Mouse (Mus musculus): Measurements from ENCODE around the gene Spdya.
"Not testable (repeated sequence)": the region's sequence is repeated elsewhere in the genome, so short reads cannot be mapped to it uniquely, and the experiment has no call there.

Gene Spdya

DNA sequence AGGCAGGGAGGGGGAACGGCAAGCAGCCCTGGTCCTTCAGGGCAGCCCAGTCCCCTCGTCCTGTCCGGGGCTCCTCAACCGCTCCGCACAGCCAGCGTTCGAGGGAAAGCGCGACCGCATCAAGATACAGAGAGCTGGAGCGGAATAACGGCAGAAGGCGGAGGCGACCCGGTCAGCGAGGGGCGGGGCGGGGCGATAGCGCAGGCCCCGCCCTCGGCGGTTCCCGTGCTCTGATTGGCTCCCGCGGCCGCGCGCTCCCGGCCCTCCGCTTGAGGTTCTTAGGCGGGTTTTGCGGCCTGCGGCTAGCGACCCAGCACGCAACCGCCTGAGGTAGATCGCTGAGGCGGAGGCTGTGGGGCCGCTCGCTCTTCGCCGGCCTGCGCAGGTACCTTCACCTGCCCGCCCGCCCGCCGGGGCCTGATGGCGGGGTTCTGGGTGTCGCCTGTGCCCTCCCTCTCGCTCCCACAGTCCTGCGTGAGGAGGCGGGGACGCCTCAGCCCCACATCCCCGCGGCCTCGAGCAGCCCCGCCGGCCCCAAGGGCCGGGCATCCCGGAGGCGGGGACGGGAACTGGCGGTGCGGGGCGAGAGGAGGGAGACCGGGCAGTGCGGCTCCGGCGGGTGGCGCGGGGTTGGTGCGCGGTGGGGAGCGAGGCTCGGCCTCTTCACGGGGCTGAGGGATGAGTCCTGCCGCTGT is at the start of gene Spdya:
Spdya (plus strand) TSS at position 305 of the 695 bp plus-strand sequence.
- DNase-seq = peak; percentile 86

DNA sequence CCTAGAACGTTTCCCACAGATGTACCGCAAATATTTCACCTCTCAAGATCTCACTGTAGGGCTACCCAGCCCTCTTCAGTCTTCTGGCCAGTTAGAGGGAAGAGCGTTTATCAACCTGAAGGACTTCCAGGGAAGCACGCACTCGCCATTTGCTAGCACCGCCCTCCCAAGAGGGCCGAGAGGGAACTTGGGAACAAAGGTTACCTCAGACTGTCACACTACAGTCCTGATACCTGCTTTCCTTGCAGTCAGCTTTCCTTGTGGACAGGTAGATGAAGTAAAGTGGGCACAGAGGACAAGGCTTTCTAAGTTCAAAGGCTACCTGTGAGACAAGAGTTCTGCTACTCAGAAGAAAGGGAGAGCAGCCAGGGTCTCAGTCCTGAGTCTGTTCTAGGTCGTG is 45.0 kb upstream of the Spdya start:
- no peak for DNase-seq

DNA sequence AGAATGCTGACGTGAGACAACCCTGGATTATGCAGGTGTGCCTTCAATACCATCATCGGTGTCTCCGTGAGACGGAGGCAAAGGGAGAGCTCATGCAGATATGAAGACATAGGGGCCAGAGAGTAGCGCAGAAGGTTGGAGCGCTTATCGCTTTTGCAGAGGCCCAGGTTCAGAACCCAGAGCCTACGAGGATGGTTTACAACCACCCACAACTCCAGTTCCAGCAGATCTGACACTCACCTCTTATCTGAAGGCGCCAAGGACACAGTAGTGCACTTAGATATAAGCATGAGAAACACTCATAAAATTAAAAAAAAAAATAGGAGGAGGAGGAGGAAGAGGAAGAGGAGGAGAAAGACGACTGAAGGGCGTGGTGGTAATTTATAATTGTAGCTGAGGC is 41.6 kb upstream of the Spdya start:
- DNase-seq = no peak

DNA sequence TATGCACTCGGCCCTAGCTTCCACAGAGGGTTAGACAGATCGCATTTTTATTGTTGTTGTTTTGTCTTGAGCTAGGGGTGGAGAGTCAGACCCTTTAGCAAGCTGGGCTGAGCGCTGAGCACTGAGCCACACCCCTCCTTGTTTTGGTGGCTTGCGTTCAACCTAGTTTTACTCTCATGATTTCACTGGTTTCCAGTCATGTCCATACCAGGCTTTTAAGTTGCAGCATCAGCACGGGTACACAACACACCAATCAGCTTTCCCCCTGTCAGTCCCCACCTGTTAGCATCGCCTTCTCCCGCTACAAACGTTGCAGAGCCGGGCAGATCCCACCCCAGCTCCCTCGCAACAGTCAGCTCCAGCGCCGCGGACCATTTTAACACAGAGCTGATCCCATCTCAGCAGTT is 25.6 kb upstream of the Spdya start:
- no peak for DNase-seq

DNA sequence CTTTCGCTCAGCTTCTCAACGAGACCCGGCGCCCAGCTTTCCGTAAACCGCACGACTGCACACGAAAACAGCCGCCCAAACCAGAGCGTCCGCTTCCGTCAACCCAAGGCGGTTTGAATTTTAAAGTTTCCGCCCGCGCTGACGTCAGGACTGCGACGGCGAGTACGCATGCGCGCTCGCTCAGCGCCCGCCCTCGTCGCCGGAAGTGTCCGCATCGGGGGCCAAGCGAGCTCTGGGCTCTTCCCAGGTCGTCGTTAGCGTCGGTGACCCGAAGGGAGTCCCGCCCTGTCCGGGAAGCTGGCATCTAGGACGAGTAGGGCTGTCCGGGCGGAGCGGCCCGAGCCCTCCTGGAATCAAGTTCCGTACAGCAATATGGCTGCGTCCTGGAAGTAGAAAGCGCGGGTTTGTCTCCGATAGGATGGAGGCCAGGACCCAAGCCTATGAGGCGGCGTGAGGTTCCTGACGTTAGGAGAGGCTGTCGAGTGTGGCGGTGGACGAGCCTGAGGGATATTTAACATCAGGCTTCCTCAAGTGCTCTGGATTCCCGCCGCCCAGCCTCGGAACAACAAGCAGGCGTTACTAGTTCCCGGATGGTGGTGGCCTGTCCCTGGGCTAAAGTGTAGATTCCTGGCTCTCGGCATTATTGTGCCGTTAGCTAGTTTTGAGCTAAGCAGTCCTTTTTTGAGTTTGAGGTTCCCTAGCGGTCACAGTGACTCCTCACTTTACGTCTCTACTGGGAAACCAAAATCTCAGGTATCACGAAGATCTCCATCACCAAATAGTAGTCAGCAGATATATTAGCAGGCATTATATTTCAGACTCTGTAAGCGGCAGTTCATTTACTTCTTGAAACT is 24.9 kb upstream of the Spdya start, which contains the start of gene Ndc80:
Ndc80 (minus strand) TSS at position 147 of the 854 bp plus-strand sequence.
- DNase-seq = peak; percentile 90

DNA sequence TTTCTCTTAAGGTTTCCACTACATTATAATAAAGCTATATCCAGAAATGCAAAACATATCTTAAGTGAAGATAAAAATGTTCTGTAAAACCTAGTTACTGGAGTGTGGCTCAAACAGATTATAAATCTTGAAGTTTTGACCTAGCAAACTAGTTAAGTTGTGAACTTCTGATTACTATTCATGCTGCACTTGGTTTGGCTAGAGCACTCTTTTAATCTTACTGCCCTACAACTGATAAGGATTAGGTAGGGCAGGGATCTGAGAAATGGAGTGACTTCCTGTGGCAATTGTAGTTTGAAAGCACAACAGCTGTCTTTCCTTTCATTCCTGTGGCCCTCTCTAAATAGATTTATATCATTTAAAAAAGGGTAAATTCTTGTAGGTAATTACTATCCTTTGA is 23.8 kb upstream of the Spdya start:
- no peak for DNase-seq

DNA sequence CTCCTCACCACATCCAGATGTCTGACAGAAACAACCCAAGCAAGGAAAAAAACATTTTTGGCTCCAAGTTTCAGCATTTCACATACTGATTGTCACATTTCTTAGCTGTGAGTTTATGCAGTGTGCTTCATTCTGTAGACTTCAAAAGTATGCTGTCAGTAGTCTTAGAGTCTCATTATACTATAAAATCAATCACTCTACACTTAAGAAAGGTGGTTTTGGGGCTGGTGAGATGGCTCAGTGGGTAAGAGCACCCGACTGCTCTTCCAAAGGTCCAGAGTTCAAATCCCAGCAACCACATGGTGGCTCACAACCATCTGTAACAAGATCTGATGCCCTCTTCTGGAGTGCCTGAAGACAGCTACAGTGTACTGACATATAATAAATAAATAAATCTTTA is 16.3 kb upstream of the Spdya start:
- DNase-seq = not testable (repeated sequence)

DNA sequence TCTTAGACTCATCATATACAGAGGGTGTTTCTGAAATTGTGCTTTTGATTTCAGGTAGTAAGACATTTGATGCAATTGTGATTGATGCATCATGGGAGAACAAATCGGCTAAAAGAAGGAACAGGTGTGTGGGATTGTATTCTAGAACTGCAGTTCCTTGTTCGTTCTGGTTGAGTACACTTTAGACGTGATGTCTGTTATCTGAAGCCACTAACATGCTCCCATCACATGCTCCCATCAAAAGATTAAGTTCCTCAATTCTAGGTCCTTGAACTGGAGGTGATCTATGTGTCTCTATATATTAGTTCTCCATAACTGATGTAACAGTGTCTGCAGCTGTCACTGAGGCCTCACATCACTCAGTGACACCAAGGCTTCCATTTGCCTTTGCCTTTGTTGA is 14.7 kb upstream of the Spdya start:
- DNase-seq = no peak

DNA sequence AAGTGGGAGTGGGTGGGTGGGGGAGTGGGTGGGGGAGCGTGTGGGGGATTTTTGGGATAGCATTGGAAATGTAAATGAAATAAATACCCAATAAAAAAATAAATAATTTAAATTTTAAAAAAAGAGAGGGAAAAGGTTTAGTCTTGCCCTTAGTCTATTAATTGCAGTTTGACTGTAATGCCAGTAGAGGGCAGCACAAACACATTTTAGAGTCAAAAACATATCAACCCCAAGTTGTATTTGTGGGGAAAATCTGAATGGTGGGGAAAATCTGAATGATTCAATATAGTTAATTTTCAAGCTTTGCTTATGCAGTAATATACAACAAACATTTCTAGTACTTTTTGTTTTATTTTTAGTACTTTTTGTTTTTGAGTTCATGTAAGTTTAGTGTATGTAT is 3.3 kb upstream of the Spdya start:
- DNase-seq = no peak

DNA sequence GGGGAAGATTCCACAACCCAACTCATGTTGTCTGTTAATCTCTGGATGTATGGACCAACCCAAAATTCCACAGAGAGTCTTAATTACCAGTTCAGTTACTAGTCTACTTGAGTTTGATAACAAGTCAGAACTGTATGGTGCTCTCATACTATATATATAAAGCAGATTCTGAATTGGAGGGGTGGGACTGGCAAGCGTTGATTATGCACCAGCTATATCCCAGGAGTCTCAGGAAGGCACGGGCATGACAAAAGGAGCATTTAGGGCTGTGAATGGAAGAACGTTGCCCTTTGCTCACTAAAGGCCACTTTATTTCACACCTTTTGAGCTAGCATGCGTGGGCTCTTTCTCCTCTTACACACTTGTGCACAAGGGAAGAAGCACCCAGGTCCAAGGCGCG is 511 bp upstream of the Spdya start:
- DNase-seq = no peak

DNA sequence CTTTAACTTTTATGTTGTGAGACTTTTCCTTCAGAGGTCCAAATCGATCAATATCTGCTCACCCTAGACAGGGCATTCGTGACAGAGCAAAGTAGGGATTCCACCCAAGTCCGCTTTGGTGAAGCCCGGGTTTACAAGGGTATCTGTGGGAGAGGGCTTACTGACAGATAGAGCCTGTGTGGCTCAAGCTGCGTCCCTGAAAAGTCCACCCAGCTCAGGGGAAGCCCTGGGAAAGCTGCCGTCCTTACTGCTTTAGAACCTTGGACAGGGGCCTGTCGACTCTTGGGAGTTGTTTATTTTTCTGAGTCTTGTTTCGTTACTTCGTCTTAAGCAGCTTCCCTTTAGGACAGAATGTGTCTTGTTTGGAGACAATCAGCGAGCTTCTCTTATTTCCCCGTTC is 1.0 kb downstream of the Spdya start:
- DNase-seq = no peak

DNA sequence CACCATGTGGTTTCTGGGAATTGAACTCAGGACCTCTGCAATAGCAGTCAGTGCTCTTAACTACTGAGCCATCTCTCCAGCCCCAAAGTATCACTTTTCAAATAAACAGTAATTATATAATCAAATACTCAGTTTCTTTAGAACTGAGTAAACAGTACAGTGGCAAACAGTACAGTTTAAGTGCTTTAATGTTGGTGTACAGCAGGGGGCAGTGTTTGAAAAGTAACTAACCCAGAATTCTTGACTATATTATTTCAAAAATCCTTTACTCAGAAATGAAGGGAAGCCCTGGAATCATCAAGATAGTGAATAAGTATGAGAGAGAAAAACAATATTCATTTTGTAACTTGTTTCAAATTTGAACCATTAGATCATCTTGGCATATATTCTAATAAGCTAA is 9.8 kb downstream of the Spdya start:
- DNase-seq = no peak

DNA sequence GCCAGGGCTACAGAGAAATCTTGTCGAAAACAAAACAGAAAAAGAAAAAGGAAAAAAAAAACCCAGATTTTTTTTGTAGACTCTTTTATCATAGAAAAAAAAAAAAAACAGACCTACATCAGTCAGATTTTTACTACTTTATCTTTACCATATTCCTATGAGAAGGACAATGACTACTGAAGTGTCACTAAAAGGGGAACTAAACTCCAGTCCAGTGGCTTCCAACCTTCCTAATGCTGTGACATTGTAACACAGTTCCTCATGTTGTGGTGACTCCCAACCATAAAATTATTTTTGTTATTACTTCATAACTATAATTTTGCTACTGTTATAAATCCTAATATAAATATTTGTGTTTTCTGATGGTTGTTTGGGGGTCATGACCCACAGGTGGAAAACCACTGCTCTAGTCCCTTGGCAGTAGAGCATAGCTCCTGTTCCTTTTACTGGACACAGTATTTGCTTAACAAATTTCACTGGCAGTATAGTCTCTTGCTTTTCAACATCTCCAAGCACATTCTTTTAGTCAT is 27.4 kb downstream of the Spdya start:
- DNase-seq = no peak

DNA sequence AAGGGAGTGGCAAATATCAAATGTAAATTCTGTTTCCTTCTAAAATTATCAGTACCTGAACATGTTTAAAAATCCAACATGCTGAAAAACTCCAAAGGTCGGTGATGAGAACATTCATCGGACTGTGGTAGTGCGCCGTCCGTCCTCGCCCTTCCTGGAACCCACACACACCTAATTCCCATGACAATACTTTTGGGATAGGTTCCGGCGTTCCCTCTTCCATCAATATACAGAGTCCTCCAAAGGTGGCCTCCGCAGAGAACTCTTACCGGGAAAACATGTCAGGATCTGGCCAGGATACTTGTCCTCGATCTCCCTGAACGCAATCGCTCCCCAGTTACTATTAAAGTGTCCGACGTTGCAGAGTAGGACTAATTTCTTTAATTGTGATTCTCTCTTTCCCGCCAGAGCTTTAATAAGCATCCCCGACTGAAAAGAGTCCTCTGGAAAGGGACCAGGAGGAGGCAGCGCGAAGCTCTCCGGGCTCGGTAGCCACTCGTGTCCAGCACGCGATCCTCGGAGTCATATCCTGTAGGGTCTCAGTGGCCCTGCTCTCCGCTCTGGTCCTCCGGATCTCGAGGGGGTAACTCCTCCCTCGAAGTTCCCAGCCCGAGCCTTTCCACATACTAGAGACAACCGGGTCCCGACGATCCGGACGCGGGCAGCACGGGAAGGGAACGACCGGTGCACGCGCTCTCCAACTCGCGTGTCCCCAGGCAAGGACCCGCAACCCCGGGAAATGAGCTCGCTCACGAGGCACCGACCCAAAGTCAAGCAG is 46.2 kb downstream of the Spdya start:
- no peak for DNase-seq

DNA sequence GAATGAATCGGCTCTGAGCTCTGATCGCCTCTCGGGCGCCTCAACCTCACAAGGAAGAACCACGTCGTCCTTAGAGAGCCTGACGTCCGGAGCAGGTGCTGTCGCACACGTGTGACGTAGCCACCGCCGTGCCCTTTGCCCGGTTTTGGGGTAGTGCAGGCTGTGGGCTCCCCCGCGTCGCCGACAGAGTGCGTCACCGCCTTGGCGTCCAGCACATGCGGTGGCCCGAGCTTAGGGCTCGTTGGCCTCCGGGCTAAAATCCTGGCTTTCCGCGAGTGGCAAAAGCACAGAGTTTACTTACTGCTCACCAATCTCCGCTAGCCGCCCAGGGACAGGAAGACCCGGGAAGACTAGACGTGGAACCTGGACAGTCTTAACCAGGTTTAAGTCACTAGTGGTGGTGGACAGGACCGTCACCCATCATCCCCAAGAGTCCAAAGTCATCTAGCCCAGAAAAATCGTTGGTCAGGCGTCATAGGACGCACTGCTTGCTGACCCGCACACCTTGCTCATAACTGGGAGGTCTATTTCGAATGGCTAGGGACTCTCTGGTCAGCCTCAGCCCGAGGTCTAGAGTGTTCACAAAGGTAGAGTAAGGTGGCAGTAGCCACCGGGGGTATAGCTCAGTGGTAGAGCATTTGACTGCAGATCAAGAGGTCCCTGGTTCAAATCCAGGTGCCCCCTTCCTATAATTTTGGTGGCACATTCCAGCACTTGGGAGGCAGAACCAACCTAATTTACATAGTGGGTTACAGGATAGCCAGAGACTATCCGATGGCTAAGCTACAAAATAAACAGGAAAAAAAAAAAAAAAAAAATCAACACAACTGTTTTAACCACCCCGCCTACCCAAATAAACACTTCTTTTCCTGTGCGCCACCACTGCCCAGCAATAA is 47.0 kb downstream of the Spdya start:
- peak; percentile 91 for DNase-seq

DNA sequence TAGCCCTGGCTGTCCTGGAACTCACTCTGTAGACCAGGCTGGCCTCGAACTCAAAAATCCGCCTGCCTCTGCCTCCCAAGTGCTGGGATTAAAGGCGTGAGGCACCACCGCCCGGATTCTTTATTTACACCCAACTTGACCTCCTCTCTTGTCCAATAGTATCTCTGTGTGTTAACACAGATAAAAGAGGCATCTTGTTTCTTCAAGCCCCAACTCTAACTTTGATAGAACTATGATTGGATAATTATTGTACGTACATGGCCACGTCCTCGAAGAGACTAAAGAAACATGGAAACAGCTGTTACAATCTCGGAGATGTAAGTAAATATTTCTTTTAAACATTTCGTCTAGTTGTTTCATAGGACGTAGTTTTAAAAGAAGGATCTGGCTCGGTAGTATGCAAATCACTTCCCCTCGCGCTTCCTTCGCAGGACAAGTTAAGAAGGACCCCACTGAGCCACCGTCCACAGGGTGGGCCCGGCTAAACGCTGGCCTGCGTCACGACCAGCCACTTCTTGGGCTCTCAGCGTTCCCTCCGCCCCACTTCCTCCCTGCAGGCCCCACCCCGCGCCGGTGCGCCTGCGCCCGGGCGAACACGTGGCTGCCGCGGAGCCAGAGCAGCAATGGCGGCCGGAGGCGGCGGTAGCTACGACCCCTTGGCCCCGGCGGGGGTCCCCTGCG is 63.9 kb downstream of the Spdya start, which contains the start of gene Wdr43:
Wdr43 (plus strand) TSS at position 258 of the 681 bp plus-strand sequence.
- peak; percentile 98 for DNase-seq

DNA sequence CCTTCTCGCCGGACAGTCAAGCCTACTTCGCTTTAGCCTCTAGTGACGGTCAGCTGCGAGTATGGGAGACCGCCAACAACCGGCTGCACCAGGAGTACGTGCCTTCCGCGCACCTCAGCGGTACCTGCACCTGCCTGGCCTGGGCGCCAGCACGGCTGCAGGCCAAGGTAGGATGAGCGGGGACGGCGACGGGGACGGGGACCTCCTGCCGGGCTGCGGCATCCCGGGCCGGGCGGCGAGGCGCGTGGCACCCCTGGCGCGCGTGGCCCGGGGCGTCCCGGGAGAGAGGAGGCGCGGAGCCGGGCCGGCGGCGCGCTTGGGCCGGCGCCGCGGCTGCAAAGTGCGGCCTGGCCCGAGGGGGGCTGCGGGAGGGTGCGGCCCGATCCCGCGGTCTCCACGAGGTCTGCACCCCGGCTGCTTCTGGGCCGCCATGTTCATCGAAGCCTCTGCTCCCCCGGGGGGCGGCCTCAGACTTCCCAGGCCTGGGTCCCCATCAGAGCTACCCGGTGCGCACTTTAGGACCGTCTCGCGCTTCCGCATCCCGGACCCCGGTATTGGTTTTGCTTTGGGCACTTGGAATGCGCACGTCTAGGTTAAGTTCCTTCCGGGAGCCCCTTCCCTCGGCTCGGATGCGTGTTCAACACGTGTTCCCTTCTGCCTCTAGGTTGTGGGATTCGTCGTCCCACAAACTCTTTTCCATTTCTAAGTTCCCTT is 64.6 kb downstream of the Spdya start:
- DNase-seq = no peak

DNA sequence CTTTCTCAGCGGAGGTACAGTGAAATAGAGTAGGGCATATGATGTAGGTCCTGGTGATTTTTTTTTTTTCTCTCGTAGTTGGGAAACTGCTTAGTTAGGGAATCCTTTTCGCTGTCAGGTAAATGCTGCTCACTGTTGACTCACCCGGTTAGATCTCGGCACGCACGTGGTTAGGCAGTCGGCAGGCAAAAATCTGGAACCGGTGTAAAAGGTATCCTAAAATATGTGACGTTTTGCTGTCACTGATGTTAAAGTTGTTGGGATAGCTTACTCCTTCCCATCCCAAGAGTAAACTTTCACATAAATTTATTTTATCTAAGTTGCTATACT is 65.1 kb downstream of the Spdya start:
- no peak for DNase-seq

DNA sequence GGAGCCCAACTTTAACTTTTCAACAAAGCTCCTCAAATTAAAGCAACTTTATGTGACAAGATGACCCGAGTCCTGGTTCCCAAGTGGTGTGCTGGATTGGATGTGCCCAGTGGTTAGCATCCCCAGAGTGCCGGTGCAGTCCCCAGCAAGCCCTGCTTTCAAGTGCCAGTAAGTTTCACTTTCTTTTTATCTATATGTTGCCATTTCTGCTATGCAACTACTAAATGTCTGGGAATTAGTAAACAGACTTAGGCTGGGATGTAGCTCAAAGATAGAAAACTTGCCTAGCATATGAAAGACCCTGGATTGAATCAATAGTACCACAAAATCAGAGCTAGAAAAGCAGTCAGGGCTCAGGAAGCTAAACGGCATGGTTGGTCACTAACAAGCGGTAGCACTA is 66.1 kb downstream of the Spdya start:
- no peak for DNase-seq

DNA sequence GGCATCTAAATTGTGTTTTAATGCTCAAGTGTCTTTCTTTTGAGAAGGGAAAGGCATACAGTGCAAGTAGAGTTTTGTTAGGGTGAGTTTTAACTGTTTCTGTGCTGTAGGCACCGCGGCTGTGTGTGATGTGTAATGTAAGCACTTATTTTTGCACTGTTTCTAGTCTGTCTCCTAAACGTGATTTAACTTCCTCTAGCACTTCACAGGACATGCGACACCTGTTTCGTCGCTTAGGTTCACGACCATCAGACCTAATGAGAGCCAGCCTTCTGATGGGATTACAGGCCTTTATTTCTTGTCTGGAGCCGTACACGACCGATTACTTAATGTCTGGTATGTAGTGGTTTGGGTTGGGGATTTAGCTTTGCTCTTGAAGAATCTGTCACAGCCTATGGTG is 79.9 kb downstream of the Spdya start:
- DNase-seq = no peak

DNA sequence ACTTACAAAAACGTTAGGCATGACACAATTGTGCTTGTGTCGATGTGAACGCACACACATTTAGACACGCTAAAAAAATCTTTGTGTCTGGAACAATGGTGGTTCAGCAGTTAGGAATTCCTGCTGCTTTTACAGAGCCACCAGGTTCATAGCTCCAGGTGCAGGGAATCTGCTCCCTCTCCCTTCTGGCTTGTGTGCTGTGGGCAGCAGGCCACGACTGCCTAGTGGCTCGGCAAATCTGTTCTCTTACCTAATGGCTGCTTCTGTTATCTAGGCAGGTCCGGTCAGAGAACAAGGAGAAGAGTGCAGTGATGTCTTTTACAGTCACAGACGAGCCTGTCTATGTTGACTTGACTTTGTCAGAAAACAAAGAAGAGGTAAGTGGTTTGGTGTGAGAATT is 81.5 kb downstream of the Spdya start:
- DNase-seq = no peak
